Mouse (Mus musculus): ENCODE measurements around the gene Shmt1.

DNA sequence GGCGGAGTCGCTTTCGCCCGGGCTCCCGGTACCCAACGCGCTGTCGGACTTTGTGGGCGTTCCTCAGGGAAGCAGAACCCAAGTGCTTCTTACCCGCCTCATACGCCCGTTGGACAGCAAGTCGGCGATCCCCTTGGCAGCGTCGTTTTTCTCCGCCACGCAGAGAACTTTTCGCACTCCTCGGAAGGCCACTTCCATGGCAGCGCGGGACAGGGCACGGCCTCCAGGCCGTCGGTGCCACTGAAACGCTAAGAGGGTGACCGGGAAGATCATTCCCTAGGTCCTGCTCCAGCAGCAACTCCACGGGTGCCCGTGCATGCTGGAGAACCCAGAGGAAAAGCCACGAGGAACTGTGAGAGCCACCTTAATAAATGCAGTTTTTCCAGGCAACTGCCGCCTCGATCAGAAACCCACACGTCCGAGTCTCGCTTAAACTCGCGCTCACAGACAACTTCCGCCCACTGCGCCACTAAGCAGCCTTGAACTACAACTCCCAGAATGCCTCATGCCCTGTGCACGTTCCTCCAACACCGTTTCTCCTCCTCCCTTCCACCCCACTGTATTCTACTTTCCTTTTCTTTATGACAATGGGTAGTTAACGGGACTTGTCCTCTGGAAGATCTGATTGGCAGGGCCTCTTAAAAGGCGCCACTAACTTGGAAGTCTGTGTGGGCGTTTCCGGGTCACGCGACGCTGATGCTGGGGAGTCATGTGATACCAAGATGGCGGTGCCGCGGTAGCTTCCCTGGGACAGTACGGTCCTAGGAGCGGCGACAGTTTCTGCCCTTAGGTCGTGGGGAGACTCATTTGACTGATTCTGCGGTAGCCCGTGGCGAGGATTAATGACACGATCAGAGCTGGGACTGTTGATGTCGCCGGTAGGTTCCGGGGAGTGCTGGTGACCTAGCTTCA lies 34.4 kb downstream of the Shmt1 start, which contains the start of the genes Top3a and Smcr8:
- TF ChIP-seq CTCF (IDR thresholded peaks at IDR 0.05; ENCODE audit: extremely low read depth, insufficient read length, insufficient replicate concordance, low read depth, low read length) (no peak), POLR2A (IDR thresholded peaks at IDR 0.05; ENCODE audit: low read depth, low read length) (peak; percentile 73)
